Comparison of ENCODE assay signal across 17 mouse cellular contexts in the genomic region with DNA sequence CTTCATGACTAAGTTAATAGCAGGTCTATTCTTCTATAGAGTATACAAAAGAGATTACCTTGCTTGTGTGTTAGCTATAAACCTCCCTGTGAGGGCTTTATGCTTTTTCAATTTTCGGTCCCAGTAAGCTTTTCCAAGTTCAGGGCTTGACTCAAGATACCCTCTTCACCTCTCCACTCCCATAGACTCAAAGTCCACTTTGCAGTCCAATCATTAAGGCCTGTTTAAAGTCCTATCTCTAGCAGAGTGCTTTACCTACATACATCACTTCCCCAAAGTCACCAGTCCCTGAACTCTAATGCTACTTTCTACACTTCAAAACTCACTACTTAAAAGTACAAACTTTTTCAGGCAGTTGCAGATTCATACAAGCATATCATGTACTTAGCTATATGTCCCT.
"Had no signal": no experiment of that assay in that cellular context is flagged by ENCODE, and none has a peak within 500 bp of the region (broad histone marks: within the 10 kb centered on the region; RNA-seq: fewer than 3 reads in every experiment).

No protein-coding gene starts in this region.

- H3K27ac ChIP-seq: kidney, postnatal 0 days; limb, embryonic 10.5 days; limb, embryonic 13.5 days; liver, embryonic 15.5 days; macrophage; midbrain, embryonic 13.5 days; neural tube, embryonic 13.5 days had no signal

- H3K27me3 ChIP-seq: limb, embryonic 13.5 days; liver, embryonic 15.5 days; midbrain, embryonic 13.5 days; neural tube, embryonic 13.5 days had no signal

- H3K9ac ChIP-seq: limb, embryonic 13.5 days; liver, embryonic 15.5 days; lung, embryonic 14.5 days; midbrain, embryonic 13.5 days; neural tube, embryonic 13.5 days had no signal

- DNase-seq: kidney, adult 2 months; kidney, postnatal 25 days; lung, embryonic 14.5 days; retina, postnatal 1 day; right cerebral cortex, postnatal 25 days; spleen, adult 18-20 months; thymus, postnatal 25 days had no signal

- H3K36me3 ChIP-seq: midbrain, embryonic 13.5 days; neural tube, embryonic 13.5 days had no signal

- H3K4me3 ChIP-seq: limb, embryonic 10.5 days; limb, embryonic 13.5 days; liver, embryonic 15.5 days; midbrain, embryonic 13.5 days; myocyte; neural tube, embryonic 13.5 days had no signal

- H3K4me2 ChIP-seq: limb, embryonic 13.5 days; liver, embryonic 15.5 days; lung, embryonic 14.5 days; midbrain, embryonic 13.5 days; neural tube, embryonic 13.5 days had no signal

- H3K9me3 ChIP-seq: limb, embryonic 10.5 days; limb, embryonic 13.5 days; liver, embryonic 15.5 days; midbrain, embryonic 13.5 days; neural tube, embryonic 13.5 days had no signal

- ATAC-seq: lung, postnatal 0 days; midbrain, embryonic 13.5 days; midbrain, embryonic 16.5 days had no signal

- H3K4me1 ChIP-seq: limb, embryonic 10.5 days; limb, embryonic 13.5 days; neural tube, embryonic 13.5 days had no signal
